Mouse (Mus musculus): ENCODE measurements around the gene Cdca8.
"Not testable (repeated sequence)": the region's sequence is repeated elsewhere in the genome, so short reads cannot be mapped to it uniquely, and the experiment has no call there.

The Cdca8 gene

DNA sequence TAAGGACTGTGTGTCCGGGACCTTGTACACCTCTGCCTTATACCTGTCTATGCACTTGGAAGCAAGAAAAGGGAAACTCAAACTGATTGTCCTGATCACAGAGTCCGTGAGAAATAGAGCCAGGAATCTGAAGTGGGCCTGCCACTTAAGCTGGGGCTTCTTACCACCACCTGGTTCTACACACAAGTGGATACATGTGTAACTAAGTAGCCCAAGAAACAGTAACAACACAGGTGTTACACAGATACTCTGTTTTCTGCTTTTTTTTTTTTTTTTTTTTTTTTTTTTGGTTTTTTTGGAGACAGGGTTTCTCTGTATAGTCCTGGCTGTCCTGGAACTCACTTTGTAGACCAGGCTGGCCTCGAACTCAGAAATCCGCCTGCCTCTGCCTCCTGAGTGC lies at the start of gene Cdca8:
Cdca8 (minus strand) TSS at position 101 of the 400 bp plus-strand sequence.
- DNase-seq (ENCODE audit: low spot score in 2 of 2): not testable (repeated sequence)

DNA sequence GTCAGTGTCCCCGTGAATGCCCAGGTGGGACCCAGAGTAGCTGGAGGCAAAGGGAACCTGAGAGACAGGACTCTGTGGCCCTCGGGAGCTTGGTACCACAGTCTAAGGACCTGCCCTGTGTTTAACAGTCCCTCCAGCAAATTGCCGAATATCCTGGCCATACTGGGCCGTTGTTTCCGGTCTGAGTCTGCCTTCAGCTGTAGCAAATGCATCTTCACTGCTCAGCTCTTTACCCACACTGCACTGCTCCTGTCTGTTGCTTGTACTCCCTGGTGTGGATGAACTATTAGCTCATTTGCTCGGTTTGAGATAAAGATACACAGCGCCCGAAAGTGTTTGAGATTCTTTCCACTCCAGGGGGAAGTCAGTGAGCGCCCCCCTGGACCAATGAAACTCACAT lies 49.3 kb upstream of the Cdca8 start:
- DNase-seq (ENCODE audit: low spot score in 2 of 2): no peak

DNA sequence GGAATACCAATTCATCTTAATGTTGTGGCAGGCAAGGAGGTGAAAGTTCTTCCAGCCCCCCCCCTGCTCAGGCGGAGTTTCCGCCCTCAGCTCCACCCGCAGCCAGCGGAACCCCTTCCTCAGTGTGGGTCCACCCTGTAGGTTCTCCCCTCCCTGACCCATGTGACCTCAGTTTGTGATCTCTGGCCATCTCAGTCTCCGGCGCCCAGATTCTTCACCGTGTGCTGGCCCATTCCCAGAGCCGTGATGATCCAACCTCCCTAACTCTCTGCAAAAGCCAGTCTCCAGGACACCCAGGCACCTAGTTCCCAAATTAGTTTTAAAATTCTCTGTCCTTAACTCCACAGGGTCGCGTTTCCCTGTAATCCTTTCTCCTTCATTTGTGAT lies 48.6 kb upstream of the Cdca8 start:
- no peak for DNase-seq (ENCODE audit: low spot score in 2 of 2)

DNA sequence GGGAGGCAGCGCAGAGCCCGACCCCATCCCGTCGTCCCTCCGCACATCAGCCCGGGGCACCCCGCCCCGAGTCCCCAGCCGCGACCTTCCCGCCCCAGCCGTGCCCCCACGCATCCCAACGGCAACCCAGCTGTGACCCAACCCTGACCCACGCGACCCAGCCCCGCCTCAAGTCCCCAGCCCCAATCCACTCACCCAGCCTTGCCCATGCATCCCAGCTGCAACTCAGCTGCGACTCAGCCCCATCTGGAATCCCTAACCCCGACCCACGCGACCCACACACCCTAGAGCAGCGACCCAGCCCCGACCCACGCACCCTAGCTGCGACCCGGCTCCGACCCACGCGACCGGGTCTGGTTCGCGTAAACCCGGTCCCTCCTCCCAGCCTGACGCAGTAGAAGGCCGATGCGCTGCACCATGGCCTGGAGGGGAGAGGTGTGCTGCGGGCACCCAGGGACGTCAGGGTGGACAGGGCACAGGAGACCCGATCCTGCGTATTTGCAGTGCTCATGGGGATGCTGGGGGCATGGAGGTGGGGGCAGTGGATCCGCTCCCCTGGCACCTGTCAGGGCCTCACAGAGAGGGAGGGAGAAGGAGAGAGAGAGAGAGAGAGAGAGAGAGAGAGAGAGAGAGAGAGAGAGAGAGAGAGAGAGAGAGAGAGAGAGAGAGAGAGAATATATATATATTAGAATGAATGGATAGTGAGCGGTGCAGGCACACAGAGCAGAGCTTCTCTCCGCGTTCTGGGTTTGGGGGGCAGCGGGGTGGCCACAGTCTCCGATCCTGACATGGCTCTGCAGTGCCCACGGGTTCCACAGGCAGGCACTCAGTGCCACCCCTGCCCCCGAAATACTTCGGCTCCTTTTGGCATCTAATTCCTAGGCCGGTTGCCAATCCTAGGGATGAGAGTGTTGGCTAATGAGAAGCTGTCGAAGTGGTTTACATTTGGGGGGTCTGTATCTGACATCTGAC lies 47.9 kb upstream of the Cdca8 start:
- DNase-seq (ENCODE audit: low spot score in 2 of 2): no peak

DNA sequence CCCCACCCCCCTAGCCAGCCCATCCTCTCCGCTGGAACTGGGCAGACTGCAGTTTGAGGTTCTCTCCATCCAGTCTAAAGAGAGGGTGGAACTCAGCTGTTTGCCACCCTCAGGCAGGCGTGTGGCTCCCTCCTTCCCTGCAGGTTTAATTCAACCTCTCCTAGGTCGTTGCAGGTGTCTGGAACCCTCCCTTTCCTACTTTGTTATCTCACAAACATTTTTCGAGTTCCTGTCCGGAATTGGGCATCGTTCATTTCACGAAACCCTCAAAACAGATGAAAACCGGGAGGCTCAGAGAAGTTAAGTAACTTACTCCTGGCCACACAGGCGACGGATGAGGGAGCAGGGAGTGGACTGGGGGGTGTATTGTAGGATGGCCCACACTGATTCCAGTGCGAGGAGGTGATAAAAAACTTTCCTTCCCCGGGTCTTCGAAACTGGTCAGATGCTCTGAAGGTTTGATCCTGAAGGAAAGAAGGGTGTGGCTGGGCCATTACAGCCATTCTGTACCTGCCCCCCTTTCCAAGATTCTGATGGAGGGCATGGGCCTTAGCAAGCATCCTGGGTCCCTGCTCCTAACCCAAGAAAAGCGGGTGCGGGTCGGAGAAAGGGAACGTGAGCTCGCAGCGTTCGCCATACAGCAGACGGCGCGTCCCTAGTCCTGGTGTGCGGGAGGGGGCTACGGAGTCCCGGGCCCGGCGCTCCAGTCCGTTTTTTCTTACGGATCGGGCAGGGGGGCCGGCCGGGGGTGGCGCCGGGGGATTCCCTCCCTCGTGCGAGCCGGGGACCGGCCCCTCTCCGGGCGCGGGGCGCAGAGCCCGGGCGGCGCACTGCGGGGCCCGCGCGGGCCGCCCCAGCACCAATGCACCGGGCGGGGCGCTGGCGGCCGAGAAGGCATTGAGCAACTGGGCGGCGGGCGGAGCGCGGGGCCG lies 46.8 kb upstream of the Cdca8 start, which contains the start of gene Rspo1:
Rspo1 (plus strand) TSS at position 760 of the 932 bp plus-strand sequence.
- no peak for DNase-seq (ENCODE audit: low spot score in 2 of 2)

DNA sequence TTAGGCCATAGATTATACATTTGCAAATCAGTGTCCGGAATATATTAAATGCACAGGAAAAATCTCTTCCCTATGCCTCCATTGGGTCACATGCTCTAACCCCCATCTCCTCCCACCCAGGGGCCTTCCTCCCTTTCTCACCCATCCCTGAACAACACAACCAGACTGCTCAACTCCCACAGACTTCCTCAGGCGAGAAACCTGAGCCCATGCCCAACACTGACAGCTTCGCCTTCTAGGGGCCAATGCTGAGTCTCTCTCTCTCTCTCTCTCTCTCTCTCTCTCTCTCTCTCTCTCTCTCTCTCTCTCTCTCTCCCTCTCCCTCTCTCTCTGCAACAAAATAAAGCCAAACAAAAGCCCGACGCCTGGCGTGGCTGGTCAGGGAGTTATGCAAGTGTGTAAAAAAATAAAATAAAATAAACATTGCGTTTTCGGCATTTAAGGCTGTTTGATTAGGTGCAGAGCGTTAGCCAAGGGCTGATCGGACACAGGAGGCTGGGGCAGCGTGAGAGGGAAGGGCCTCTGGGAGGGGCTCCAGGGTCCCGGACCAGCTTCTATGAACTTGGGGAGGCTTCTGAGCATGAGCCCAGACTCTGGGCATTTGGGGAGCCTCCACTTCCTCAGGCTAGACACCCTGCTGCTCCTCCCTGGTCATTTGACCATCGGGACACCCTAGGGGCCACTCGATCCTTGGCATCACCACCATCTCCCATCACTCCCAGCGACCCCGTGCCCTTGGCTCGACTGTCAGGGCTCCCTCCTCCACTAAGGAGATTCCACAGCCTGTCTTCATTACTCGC lies 46.0 kb upstream of the Cdca8 start:
- DNase-seq (ENCODE audit: low spot score in 2 of 2): no peak

DNA sequence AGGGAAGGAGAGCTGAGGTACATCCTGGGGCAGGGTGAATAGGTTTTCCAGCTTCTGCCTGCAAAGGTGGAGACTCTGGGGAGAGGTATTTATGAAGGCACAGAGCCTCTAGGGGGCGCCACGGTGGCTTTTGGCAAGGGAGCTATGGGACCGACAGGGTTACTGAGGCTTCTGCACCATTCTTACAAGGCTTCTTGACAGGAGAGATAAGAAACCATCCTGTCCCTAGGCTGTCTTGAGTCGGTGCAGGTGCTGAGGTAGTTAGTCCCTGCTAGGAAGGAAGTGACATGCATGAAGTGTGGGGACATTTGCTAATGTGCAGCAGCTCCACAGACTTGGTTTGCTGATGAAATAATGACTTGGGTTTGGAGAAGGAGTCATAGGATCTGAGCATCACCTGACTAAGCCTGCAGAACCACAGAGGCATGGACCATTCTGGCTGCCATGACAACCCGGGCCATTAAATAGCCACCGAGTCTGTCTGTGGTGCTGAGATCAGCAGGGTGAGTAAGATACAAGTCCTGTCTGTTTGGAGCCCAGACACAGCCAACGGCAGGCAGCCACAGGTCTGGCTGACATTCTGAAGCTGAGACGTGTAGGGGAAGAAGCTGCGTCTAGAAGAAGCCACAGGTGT lies 44.9 kb upstream of the Cdca8 start:
- no peak for DNase-seq (ENCODE audit: low spot score in 2 of 2)

DNA sequence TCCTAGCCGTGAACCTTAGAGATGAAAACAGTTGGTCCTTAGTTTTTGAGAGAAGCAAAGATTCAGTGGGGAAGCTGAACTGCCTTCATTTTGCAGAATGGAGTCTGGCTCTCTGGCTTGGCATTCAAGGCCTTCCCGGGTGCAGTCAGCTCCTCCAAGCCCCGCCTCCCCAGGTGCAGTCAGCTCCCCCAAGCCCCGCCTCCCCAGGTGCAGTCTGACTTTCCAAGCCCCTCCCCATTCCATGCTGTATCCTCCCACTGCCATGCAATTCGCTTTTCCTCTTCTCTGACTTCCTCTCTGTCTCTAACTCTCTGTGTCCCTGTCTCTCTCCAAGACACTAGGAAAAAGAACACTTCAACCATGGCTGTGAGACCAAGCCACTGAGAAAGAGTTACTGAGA lies 39.1 kb upstream of the Cdca8 start:
- no peak for DNase-seq (ENCODE audit: low spot score in 2 of 2)

DNA sequence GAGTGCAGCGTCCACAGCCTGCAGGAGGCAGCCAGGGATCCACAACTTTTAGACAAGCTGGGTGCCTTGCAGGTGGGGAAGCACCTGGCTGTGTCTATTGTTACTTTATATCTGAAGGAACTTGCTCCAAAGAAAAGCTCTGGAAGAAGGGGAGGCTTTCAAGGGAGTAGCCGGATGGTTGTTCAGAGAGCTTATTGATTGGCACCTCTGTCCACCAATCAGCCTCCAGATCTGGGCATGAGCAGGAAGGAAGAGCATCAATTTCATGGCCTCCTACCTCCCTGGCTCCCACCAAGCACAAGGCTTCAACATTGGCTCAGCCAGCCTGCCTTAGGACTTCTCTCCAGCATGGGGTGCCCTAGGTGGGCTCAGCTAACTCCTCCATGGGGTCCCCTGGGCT lies 34.2 kb upstream of the Cdca8 start:
- no peak for DNase-seq (ENCODE audit: low spot score in 2 of 2)

DNA sequence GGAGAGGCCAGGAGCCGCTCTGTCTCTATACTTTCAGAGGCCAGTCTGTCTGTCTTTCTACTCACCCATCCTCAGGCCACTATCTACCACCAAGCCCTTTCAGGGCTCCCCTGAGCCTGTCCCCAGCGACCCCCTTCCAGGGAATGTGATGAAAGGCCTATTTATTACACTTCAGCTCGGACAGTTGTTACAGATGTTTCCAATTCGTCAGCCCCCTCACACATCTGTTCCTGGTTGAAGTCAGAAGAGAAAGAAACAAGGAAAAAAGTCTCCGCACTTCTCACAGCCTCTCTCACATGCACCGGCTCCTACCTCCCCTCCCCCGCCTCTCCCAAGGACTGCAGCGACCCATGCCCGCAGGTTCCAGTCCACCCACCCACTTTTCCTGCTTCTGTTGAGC lies 33.2 kb upstream of the Cdca8 start:
- no peak for DNase-seq (ENCODE audit: low spot score in 2 of 2)

DNA sequence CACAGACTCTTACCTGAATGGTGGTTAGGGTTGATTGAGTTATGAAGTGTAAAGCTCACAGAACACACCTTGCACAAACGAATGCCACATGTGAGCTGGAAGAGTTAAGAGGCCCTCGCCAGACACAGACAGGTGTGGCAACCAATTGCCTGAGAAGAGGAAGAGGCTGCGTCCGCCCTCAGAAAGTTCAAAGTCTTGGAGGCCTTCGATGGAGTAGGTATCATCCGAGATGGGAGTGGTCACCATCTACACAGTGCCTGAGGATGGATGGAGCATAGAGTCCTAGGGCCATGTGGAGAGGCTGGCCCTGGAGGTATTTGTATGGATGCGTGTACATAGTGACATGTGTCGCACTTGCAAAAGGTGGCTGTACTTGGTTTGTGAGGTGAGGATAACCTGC lies 32.0 kb upstream of the Cdca8 start:
- no peak for DNase-seq (ENCODE audit: low spot score in 2 of 2)

DNA sequence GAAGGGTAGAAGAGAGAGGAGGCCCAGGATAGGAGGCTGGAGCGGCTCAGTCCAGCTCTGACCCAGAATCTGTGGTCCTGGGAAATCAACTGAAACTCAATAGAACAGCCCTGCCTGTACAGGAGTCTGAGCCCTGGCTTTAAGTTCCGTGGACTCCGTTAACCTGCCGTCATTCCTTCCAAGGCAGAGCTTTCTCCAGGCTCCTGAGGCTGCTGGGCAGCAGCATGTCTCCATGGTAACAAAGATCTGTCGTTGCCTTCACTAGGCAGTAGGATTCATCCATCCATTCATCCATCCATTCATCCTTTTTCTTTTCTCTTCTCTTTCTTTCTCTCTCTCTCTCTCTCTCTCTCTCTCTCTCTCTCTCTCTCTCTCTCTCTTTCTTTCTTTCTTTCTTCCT lies 31.6 kb upstream of the Cdca8 start:
- no peak for DNase-seq (ENCODE audit: low spot score in 2 of 2)

DNA sequence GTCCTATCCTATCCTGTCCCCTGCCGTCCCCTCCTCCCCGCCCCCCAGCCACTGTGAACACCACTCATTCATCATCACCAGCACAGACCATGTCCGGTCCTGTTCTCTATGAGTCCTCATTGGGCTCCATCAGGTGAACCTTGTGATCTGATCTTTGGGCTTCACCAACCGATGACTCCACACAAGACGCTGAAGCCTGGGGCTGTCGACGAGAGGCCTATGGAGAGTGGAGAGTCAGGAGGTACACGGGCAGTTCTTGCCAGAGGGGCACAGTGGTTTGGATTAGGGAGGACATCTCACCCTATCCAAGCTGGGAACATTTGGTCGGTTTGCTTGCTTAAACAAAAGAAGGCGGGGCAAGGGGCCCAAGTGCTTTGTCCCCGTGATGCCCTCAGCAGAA lies 31.1 kb upstream of the Cdca8 start:
- DNase-seq (ENCODE audit: low spot score in 2 of 2): no peak

DNA sequence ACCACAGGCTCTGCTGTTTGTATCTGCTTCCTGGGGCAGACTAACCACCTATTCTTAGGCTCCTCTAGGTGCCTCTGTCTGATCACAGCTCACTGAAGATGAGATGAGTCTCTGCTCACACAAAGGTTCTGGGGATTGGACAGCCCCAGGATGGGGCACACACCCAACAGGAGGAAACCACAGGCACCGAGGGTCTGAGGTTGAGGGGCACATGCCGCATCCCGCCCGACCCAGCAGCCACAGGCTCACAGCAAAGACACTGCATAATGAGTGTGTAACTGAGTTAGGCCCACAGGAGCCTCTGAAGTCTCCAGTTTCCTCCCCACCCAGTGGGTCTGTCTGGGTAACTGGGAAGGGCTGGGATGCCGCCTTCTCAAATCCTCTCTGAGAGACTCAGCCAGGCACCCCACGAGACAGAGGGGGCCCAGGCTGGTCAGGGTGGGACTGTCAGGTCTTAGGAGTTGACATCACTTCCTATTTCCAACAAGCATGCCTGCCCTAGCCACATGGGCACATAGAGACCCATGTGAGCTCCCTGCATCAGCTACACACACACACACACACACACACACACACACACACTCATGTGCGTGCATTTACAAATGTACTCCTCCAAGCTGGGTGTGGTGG lies 30.2 kb upstream of the Cdca8 start:
- no peak for DNase-seq (ENCODE audit: low spot score in 2 of 2)

DNA sequence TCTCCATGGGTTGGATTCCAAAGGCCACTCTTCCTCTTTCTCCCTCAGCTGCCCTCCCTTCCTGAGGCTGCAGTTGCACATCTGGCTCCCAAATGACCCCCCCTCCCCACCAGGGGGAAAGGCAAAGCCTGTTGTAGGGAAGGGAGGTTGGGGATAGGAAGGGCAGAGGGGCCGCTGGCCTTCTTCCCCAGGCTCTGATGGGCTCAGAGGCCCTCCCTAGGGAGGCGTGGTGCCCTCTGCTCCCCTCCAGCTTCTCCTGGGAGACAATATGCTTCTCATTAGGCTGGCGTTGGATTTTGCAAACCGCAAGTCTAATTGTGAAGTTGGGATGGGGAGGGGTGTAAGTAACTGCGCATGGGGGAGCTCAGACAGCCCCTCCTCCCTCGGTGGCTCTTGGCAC lies 29.6 kb upstream of the Cdca8 start:
- DNase-seq (ENCODE audit: low spot score in 2 of 2): no peak

DNA sequence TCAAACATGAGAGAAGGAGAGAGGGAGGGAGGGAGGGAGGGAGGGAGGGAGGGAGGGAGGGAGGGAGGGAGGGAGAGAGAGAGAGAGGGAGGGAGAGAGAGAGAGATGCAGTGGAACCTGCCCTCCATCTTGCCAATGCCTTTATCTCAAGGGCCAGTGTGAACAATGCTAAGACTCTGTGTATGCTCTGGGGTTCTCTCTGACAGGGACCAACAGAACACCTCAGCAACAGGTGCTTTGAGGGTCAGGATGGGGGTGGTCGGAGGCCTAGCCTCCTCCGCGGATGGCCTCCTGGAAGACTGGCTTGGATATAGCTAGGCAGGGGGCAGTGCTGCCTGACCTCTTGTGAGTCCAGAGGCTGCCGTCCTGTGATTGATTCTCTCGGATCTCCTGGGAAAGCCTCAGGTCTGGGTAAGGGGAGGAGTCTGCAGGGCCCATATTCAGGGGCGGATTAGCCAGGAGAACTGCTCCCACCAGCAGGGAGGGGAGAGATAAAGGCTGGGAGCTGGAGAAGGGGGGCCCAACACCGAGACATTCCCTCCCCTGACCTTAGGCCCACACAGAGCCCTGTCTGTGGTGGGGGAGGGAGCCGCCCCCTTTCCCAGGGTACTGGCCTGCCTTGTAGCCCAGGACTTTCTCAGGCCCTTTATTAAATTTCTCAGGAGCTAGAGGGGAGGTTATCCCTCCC lies 25.9 kb upstream of the Cdca8 start:
- no peak for DNase-seq (ENCODE audit: low spot score in 2 of 2)

DNA sequence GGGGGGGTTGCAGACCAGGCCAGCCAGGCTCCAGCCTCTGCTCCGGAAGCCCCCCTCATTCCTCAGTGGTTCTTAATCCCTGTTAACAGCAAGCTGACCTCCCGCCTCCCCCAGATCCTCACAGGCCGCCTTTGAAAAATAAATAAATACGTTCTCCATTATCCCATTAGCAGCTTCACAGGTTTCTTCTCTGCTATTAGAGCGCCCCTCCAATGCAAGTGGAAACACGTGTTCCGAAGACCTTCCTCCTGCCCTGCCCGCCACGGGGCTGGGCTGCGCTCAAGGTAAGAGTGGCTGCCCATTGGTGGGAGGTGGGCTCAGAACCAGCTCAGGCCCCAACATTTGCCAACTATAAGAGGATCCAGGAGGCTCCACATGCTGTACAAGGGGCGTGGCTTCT lies 23.5 kb upstream of the Cdca8 start:
- DNase-seq (ENCODE audit: low spot score in 2 of 2): no peak

DNA sequence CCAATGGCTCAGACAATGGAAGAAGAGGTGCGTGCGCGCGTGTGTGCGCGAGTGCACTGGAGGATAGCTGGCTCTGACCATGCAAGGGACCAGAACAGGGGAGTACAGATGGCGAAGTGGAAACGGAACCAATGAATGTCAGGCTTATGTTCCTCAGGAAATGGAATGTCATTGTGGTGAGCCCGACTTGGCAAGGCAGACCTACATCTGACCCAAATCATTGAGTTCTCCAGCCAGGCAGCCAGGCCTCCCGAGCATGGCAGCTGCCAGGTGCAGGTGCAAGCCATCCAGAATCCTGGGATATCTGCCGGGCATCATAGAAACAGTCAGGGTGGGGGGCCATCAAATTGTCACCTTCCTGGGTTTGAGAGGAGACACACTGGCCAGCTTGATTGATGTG lies 21.8 kb upstream of the Cdca8 start:
- no peak for DNase-seq (ENCODE audit: low spot score in 2 of 2)

DNA sequence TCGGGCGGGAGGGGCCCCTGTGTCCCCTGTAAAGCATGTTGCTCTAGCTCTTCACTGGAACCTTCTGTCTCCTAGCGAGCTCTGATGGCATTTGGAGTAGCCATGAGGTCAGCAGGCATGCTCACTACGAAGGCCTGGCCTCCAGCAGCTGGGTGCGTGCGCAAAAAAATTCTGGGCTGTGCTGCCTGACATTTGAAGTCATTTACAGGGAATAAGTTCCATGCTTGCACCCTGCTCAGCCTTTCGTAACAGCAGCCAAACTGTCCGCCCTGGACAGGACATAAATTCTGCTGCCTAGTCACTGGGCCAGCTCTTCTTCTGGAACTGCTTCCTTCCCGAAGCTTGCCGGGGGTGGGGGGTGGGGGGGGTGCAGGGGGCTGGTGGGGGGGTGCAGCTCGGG lies 20.0 kb upstream of the Cdca8 start:
- DNase-seq (ENCODE audit: low spot score in 2 of 2): no peak

DNA sequence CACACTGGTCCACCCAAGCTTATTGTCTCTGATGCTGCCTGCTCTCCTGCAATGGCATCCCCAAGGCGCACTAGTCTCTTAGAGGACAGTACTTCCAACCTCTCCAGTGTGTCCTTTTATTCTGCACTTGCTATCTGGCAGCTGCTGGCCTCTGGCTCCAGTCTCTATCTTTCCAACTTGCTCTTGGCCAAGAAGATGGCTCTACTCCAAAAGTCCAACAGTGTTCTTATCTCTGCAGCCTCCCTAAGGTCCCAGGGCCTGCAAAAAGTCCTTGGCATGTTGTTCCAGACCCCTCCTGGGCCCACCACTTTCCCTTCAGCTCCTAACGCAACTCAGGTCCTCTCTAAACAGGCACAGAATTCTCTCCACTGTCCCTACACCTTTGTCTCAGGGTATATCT lies 18.2 kb upstream of the Cdca8 start:
- DNase-seq (ENCODE audit: low spot score in 2 of 2): no peak
